18 mouse cellular contexts compared by ENCODE assay signal in genomic region chr6:54706099-54706498, GRCm38 (mm10). TPM values are rescaled to one million over a fixed set of nuclear protein-coding genes. Genes with fewer than 3 reads are reported as not detected.
DNase-seq lines count a peak whose midpoint lies in the region; ATAC-seq and TF ChIP-seq lines count a peak whose summit lies in the region.
"Had no signal": no experiment of that assay in that cellular context is flagged by ENCODE, and none has a peak within 500 bp of the region (broad histone marks: within the 10 kb centered on the region; RNA-seq: fewer than 3 reads in every experiment).

No protein-coding gene starts in this region.

- H3K27ac ChIP-seq in heart, embryonic 12.5 days (ENCODE audit: poor library complexity, severe bottlenecking), result no peak overlapping the region
- no peak overlapping the region for H3K27ac ChIP-seq in heart, adult 2 months
- peak overlapping the region; percentile 77; the same call in 1 of the 2 replicates for H3K27ac ChIP-seq in midbrain, embryonic 10.5 days (replicated peaks)
- H3K27ac ChIP-seq in midbrain, embryonic 14.5 days (replicated peaks; ENCODE audit: low read depth, low read length), result no peak overlapping the region
- peak overlapping the region; percentile 86 for H3K27ac ChIP-seq in forebrain, postnatal 0 days (ENCODE audit: low read depth, low read length)
- H3K27ac ChIP-seq: heart, embryonic 15.5 days; intestine, embryonic 15.5 days; liver, embryonic 12.5 days; macrophage; stomach, embryonic 15.5 days had no signal

- WGBS in heart, embryonic 12.5 days, result 60% methylated on average over 2 of the region's 2 CpGs
- WGBS in heart, adult 2 months, result 58% methylated on average over 2 of the region's 2 CpGs
- 70% methylated on average over 2 of the region's 2 CpGs for WGBS in midbrain, embryonic 10.5 days
- WGBS in midbrain, embryonic 14.5 days, result 69% methylated on average over 2 of the region's 2 CpGs
- 42% methylated on average over 2 of the region's 2 CpGs for WGBS in forebrain, postnatal 0 days

- DNase-seq in heart, adult 2 months, result no peak
- no peak for DNase-seq in midbrain, embryonic 10.5 days (ENCODE audit: low spot score)
- no peak for DNase-seq in midbrain, embryonic 14.5 days
- DNase-seq in forebrain, postnatal 0 days, result peak; percentile 66
- DNase-seq in ovary, postnatal 36 days (ENCODE audit: low spot score), result no peak
- DNase-seq: cerebellum, adult 2 months; gastrocnemius, postnatal 36 days; kidney, adult 2 months had no signal

- TF ChIP-seq POLR2A in heart, adult 2 months (IDR thresholded peaks at IDR 0.05; ENCODE audit: insufficient read depth, low read depth, low read length), result no peak

- no peak for TF ChIP-seq CTCF in heart, adult 2 months (IDR thresholded peaks at IDR 0.05)
- TF ChIP-seq CTCF in forebrain, postnatal 0 days (IDR thresholded peaks at IDR 0.05; ENCODE audit: low read depth), result no peak

- peak overlapping the region; percentile 66; the same call in 1 of the 2 replicates for H3K4me2 ChIP-seq in heart, embryonic 12.5 days
- no peak overlapping the region for H3K4me2 ChIP-seq in midbrain, embryonic 14.5 days (ENCODE audit: low read length)
- H3K4me2 ChIP-seq in forebrain, postnatal 0 days (ENCODE audit: low read depth), result peak overlapping the region; percentile 34; the same call in 1 of the 2 replicates

- no peak for ATAC-seq in heart, embryonic 12.5 days (ENCODE audit: insufficient number of reproducible peaks, low FRiP score)
- ATAC-seq in midbrain, embryonic 14.5 days (ENCODE audit: low FRiP score, low TSS enrichment), result no peak
- peak; percentile 67 for ATAC-seq in forebrain, postnatal 0 days
- ATAC-seq in CD4-positive, CD25-positive, alpha-beta regulatory T cell, adult 4 months, result no peak

- no peaks in the 10 kb centered on the region for H3K36me3 ChIP-seq in heart, embryonic 12.5 days
- no peaks in the 10 kb centered on the region for H3K36me3 ChIP-seq in heart, adult 2 months (ENCODE audit: control insufficient read depth, insufficient read depth, low read length)
- no peaks in the 10 kb centered on the region for H3K36me3 ChIP-seq in midbrain, embryonic 10.5 days
- H3K36me3 ChIP-seq in midbrain, embryonic 14.5 days (ENCODE audit: control insufficient read depth, insufficient read depth, low read length), result no peaks in the 10 kb centered on the region
- 0 out of 2 replicates have a peak, but pooled peaks cover 3% of the 10 kb centered on the region for H3K36me3 ChIP-seq in forebrain, postnatal 0 days (ENCODE audit: insufficient read depth)
- H3K36me3 ChIP-seq: heart, embryonic 15.5 days; intestine, embryonic 15.5 days; liver, embryonic 12.5 days; midbrain, embryonic 15.5 days; stomach, embryonic 15.5 days had no signal

- intact Hi-C loops in heart, adult 2 months (cut with DNase I), result loop anchor here (5.0 to 10.0 kb wide), 4 partner anchors 101 to 461 kb away; no protein-coding TSS in a partner anchor

- peaks cover 3% of the 10 kb centered on the region for H3K9me3 ChIP-seq in heart, embryonic 12.5 days (replicated peaks)
- peaks cover 12% of the 10 kb centered on the region for H3K9me3 ChIP-seq in midbrain, embryonic 10.5 days (replicated peaks)
- peaks cover 9% of the 10 kb centered on the region; the same call in 1 of the 2 replicates for H3K9me3 ChIP-seq in midbrain, embryonic 14.5 days (ENCODE audit: control insufficient read depth, low read length)
- H3K9me3 ChIP-seq in forebrain, postnatal 0 days (ENCODE audit: low read length), result peaks cover 9% of the 10 kb centered on the region; the same call in 1 of the 2 replicates
- H3K9me3 ChIP-seq: heart, embryonic 15.5 days; intestine, embryonic 15.5 days; liver, embryonic 12.5 days; midbrain, embryonic 15.5 days; stomach, embryonic 15.5 days had no signal

- no peak overlapping the region for H3K4me3 ChIP-seq in heart, embryonic 12.5 days
- H3K4me3 ChIP-seq in heart, adult 2 months, result no peak overlapping the region
- no peak overlapping the region for H3K4me3 ChIP-seq in midbrain, embryonic 10.5 days
- H3K4me3 ChIP-seq in midbrain, embryonic 14.5 days (replicated peaks; ENCODE audit: low read depth, low read length), result no peak overlapping the region
- no peak overlapping the region for H3K4me3 ChIP-seq in forebrain, postnatal 0 days (ENCODE audit: low read depth, low read length)
- H3K4me3 ChIP-seq: erythroblast, embryonic 14.5 days; liver, embryonic 12.5 days had no signal

- no peaks in the 10 kb centered on the region for H3K79me2 ChIP-seq in heart, adult 2 months (replicated peaks; ENCODE audit: control insufficient read depth, insufficient read depth, low read length)

- TF ChIP-seq EP300 in heart, adult 2 months (IDR thresholded peaks at IDR 0.05; ENCODE audit: insufficient read depth, low read depth, low read length), result no peak

- H3K4me1 ChIP-seq in heart, embryonic 12.5 days (replicated peaks), result peaks cover 9% of the 10 kb centered on the region
- H3K4me1 ChIP-seq in heart, adult 2 months (ENCODE audit: control insufficient read depth, insufficient read depth, low read length), result peaks cover 4% of the 10 kb centered on the region
- peaks cover 32% of the 10 kb centered on the region for H3K4me1 ChIP-seq in midbrain, embryonic 10.5 days
- H3K4me1 ChIP-seq in midbrain, embryonic 14.5 days (ENCODE audit: control insufficient read depth, insufficient read depth, low read length), result peaks cover 27% of the 10 kb centered on the region
- H3K4me1 ChIP-seq in forebrain, postnatal 0 days (ENCODE audit: insufficient read depth), result peaks cover 32% of the 10 kb centered on the region

- H3K27me3 ChIP-seq in heart, embryonic 12.5 days (replicated peaks), result peaks cover 36% of the 10 kb centered on the region
- H3K27me3 ChIP-seq in heart, adult 2 months (ENCODE audit: control insufficient read depth, insufficient read depth, low read length), result no peaks in the 10 kb centered on the region
- peaks cover 19% of the 10 kb centered on the region for H3K27me3 ChIP-seq in midbrain, embryonic 10.5 days (ENCODE audit: low read depth, poor library complexity, severe bottlenecking)
- no peaks in the 10 kb centered on the region for H3K27me3 ChIP-seq in midbrain, embryonic 14.5 days (ENCODE audit: control insufficient read depth, insufficient read depth, low read length)
- H3K27me3 ChIP-seq in forebrain, postnatal 0 days (ENCODE audit: insufficient read depth, low read length), result no peaks in the 10 kb centered on the region
- H3K27me3 ChIP-seq: midbrain, embryonic 15.5 days had no signal

- no peak overlapping the region for H3K9ac ChIP-seq in heart, embryonic 12.5 days
- no peak overlapping the region for H3K9ac ChIP-seq in heart, adult 2 months (ENCODE audit: low read depth, low read length)
- H3K9ac ChIP-seq in midbrain, embryonic 14.5 days (replicated peaks; ENCODE audit: low read length), result no peak overlapping the region
- peak overlapping the region; percentile 31; the same call in 1 of the 2 replicates for H3K9ac ChIP-seq in forebrain, postnatal 0 days
- H3K9ac ChIP-seq: heart, embryonic 15.5 days; intestine, embryonic 15.5 days; liver, embryonic 12.5 days; liver, postnatal 0 days; midbrain, embryonic 15.5 days; stomach, embryonic 15.5 days had no signal

RNA-seq across cellular contexts. Expression of gene Mturn, which starts 24.7 kb away (rescaled TPM):
- polyA plus RNA-seq in heart, embryonic 12.5 days (2016; fragmentation: Nextera tagmentation; extraction: Ambion mirVana), result 5.3 and 6.2 TPM in 2 replicates
- total RNA-seq in heart, adult 2 months (2021), result 10 to 100 TPM; 11.0 to 16.3 TPM
- polyA plus RNA-seq in heart, adult 2 months (2012; rRNA removed), result 5.4 and 8.8 TPM in 2 replicates
- polyA plus RNA-seq in midbrain, embryonic 10.5 days (2016; fragmentation: Nextera tagmentation; extraction: Ambion mirVana), result 14.9 and 28.9 TPM in 2 replicates
- 82.8 and 114 TPM in 2 replicates for polyA plus RNA-seq in midbrain, embryonic 14.5 days (2014; fragmentation: Nextera tagmentation; extraction: Ambion mirVana)
- 241 and 274 TPM in 2 replicates for total RNA-seq in forebrain, postnatal 0 days (2014; rRNA removed)
- 92.8 and 107 TPM in 2 replicates for polyA plus RNA-seq in forebrain, postnatal 0 days (2015; fragmentation: Nextera tagmentation; extraction: Ambion mirVana)
- polyA plus RNA-seq in CD4-positive, CD25-positive, alpha-beta regulatory T cell, adult 4 months (2017; shearing (Covaris generic)), result 10 to 100 TPM; 22.2 to 26.3 TPM

Comparison
In these comparisons a context has a peak if more than half of its experiments do, and no peak if none do; other contexts are left out.
1. H3K27ac ChIP-seq: peak in midbrain, embryonic 10.5 days (single experiment) and forebrain, postnatal 0 days (single experiment); none in heart, embryonic 12.5 days (single experiment), heart, adult 2 months (single experiment) and midbrain, embryonic 14.5 days (single experiment).